Mouse (Mus musculus) c-Kit-positive CD71-positive TER-119-negative erythroid progenitor cells, embryonic 14.5 days (primary cell): Measurements from ENCODE around the gene Gm49510.

Experiments
- DNase-seq: peaks from one replicate; pipeline ENCODE4 v3.0.0-alpha.2; 2013; ENCODE audit warnings: low read depth

Gm49510 gene

DNA sequence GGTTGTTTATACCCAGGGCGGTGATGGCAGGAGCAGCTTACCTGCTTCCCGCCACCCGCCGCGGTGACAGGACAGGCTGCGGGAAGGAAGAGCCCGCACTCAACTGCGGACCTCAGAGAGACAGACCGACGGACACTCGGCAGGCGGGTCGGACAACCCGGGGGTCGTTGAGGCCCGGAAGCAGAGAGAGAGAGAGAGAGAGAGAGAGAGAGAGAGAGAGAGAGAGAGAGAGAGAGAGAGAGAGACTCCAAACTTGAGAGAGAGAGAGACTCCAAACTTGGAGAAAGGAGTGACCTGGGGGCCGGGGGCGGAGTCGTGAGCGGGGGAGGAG lies at the start of gene Gm49510:
Gene Gm49510, plus strand, starts transcription at position 259 of the 331 bp plus-strand sequence.
- DNase-seq, result no peak

GRCm38 (mm10) chr15:78850059-78850824 lies 49.2 kb upstream of the Gm49510 start:
- no peak for DNase-seq

GRCm38 (mm10) chr15:78850944-78851343 lies 48.5 kb upstream of the Gm49510 start:
- DNase-seq, result no peak

DNA sequence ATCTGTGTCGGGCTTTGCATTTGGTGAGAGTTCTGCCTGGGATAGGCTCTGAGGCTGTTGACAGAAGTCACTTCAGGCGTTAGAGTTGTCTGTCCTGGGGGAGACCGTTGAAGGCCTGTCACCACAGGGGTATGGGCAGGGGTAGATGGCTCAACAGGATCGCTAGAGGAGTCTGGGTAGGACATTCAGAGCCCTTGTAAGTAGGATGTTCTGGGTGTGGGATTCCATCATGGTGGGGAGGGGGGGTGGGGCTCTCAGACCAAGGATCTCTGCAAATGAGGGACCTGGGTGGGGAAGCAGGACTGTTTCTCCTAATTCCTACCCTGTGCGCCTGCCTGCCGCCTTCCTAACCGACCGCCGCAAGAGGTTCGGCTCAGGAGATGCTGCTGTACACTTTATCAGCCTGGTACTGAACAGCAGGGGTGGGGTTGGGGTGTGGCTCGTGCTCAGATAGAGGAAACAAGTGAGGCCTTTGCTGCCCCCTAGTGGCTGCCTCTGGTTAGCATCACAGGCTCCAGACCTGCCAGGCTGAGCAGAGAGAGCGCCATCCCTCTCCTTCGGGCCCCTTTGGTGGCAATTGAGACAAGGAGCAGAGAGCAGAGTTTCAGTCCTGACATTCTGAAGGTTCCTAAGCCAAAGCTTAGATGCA lies 47.8 kb upstream of the Gm49510 start:
- peak; percentile 95 for DNase-seq

GRCm38 (mm10) chr15:78855303-78855965 lies 44.0 kb upstream of the Gm49510 start, which contains the start of gene Lgals2:
Lgals2 (minus strand) TSS chr15:78855529.
- DNase-seq, result no peak

DNA sequence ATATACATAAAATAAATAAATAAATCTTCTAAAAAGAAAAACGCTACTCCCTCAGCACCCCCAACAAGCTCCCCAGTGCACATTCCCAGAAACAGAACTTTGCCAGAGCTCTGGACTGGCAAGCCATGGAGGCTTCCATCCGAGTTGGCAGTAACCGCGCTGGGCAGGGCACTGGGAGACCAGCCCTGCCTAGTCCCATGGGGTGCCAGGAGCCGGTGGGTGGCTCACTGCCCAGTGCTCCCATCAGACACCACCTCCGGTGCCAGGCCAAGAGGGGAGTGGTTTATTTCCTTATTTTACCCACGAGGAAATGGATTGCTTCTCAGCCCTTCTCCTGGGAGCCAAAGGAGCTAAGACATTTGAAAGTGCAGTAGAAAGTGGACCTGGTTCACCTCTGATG lies 42.5 kb upstream of the Gm49510 start:
- DNase-seq, result no peak

GRCm38 (mm10) chr15:78859311-78859710 lies 40.2 kb upstream of the Gm49510 start:
- DNase-seq, result no peak

- DNase-seq, result no peak
These were observed 39.8 kb upstream of the Gm49510 start for GRCm38 (mm10) chr15:78859714-78860113.

DNA sequence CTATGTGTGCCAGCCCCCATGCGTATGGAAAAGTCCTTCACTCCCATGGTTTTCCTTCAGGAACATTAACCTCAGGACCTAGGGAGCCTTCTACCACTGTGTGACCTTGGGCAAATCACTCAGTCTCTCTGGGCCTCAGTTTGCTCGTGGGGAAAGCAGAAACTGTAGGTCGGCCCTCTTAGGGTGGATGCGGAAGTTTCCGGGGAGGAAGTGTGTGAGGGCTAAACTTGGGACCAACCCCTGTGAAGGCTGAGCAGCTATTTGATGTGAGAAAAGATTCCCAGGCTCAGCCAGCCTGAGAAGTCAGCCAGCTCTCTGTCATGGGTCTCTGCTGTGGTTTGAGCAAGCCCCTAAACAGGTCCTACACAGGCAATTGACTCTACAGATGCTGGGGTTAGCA lies 37.2 kb upstream of the Gm49510 start:
- DNase-seq, result no peak

DNA sequence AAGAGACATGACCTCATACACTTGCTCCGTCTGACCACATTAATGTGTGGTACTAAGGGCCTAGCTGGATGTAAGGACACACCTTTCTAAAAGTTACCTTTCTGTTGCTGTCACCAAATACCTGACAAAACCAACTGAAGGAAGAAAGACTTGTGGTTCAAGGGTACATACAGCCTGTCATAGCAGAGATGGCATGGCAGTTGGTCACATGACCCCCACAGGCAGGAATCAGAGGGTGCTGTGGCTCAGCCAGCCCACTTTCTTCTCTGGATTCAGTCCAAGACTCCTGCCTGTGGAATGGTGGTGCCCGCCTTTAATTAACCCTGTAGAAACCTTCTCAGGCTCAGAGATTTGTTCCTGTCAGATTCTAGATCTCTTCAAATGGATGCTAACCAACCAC lies 36.3 kb upstream of the Gm49510 start:
- DNase-seq, result no peak

- no peak for DNase-seq
These were observed 35.6 kb upstream of the Gm49510 start for GRCm38 (mm10) chr15:78863852-78864253.

GRCm38 (mm10) chr15:78868398-78868797 lies 31.1 kb upstream of the Gm49510 start:
- no peak for DNase-seq

DNA sequence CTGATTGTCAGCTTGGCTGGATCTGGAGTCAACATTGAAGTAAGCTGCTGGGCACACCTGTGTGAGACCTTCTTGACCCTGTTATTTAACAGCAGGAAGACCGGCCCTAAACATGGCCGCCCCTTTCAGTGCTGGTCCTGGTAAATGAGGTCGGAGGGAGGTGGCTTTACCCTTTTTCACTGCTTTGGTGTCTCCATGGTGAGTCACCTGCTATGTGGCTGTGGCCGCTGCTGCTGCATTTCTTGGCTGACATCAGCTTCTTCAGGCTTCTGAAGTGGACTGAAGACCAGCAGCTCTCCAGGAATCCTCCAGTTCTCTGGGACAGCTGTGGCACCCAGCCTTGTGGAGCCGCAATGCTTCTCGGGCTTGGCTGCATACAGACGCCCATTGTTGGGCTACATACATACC lies 30.6 kb upstream of the Gm49510 start:
- DNase-seq, result no peak

DNA sequence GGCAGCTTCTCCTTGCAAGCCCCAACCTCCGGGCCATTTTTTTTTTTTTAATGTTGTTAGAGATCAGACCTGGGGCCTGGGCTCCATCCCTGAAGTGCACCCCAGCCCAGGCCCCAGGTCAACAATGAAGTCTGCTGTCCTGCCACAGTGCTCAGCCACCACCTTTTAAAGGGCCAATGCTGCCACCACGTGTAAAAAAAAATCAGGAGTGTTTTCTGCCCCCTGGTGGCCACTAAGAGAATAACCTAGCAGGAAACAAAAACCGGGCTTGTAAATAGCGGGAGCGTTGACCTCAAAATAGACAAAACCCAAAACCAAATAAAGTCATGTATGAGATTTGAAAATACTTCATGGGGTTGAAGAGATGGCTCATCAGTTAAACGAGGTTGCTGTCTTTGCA lies 29.7 kb upstream of the Gm49510 start:
- peak; percentile 48 for DNase-seq

DNA sequence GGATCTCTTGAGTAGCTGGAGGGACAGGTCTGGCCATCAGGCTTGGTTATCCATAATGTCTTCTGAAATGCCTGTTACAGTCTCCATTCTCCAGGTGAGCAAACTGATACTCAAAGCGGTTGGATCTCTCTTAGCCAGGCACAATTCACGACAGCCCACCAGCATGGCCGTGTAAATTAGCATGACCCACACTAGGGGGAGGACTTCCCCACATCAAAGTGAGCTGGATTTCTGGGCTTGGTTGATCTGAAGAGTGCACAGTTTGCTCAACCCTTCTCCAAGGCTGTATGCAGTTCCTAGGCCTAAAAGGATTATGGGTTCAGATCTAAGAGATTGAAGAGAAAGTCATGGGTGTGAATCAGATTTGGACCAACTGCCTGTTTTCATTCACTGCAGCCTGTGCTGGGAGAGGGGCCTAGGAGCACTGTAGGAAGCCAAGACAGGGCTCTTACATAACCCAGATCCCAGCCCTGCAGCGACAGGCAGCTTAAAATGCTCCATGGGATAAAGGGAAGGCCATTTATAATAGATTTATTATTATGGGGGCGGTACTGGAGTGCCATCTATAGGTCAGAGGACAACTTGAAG lies 27.4 kb upstream of the Gm49510 start:
- no peak for DNase-seq

- no peak for DNase-seq
These were observed 25.5 kb upstream of the Gm49510 start for GRCm38 (mm10) chr15:78873803-78874435.

GRCm38 (mm10) chr15:78874989-78875388 lies 24.5 kb upstream of the Gm49510 start:
- DNase-seq, result no peak

DNA sequence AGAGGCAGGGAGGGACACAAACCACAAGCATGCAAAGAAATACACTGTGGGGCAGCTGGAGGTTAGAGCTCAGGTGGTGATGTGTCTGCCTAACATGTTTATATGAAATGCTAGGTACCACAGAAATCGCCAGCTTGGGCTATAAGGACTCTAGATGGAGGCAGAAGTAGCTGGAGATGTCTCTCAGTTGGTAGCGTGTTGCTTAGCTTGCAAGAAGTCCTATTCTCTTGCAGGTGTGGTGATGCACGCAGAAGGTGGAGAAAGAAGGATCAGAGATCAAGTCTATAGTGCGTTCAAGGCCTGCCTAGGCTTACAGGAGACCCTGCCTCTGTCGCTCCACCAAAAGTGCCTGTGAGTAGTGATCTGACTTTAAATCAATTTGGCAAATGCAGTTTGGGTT lies 23.9 kb upstream of the Gm49510 start:
- no peak for DNase-seq

DNA sequence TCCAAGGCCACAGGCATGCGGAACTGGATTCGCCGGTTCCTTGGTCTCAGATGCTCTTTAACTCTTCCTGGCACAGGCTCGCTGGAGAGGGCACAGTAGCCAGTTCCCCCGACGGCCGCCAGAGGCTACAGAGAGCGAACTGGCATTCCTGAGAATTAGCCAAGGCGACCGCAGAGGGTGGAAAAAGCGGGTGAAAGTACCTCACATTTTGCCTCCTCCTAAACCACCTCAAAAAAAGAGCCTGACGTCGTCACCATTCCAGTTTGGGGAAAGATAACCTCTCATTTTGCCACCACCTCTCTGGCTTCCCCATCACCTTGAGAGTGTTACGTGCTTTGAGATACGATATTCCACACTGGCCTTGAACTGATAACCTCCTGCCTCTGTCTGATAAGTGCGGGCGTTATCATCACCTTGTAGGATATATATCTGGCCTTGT lies 23.2 kb upstream of the Gm49510 start:
- DNase-seq, result peak; percentile 68

- DNase-seq, result peak; percentile 88
These were observed 22.3 kb upstream of the Gm49510 start, which contains the start of gene Gga1 for GRCm38 (mm10) chr15:78876991-78877809. Gga1 (plus strand) TSS chr15:78877190.

DNA sequence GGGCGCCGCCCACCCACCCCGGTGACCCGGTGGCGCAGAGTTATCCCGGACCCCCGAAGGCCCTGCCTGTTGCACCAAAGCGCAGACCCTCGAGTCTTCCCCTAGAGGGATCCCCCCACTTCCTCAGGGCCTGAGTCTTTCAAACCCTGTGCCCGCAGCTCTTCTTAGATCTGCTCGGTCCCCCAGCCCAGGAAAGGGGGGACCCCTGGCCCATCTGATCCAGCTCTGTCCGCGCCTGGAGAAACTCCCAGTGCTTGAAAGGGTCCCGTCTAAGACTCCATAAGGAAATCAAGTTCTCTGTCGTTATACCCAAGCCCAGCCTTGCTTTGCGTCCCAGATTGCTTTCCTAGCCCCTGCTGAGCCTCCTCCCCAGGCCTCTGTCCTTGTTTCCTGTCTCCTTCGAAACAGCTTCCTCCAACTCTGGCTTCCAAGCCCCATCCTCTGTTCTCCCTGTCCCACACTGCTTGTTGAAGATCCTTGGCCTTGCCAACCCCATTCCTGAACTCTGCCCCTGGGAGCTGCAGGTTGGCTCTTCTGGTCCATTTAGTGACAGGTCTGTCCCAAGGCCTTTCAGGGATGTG lies 21.6 kb upstream of the Gm49510 start:
- no peak for DNase-seq
